Mouse (Mus musculus) erythroid progenitor cell, adult 5-6 weeks (primary cell): ENCODE results near the gene Slc23a2. TPM values are rescaled to one million over a fixed set of nuclear protein-coding genes. Genes with fewer than 3 reads are reported as not detected.

Experiments used
- ATAC-seq: replicated peaks from 2 replicates; pipeline ENCODE4 v1.8.0; 2016; ENCODE audit warnings: moderate number of reproducible peaks, mild to moderate bottlenecking, moderate TSS enrichment, inconsistent platforms; ENCODE audit not compliant: poor library complexity, low FRiP score, severe bottlenecking
- total RNA-seq, 2 experiments: library from RNA; stranded (forward) in 1 of 2; stranded (reverse) in 1 of 2; fragments of 150-400 nt in 1 of 2; fragments of 186-747, 209-891 nt in 1 of 2; gene quantifications; 2 replicates each; pipeline versions ENCODE4 v1.2.3 to v1.2.4; 2015 to 2017; ENCODE audit warnings: low replicate concordance in 2 of 2

Slc23a2 gene
- total RNA-seq, 2 experiments from 2014 or later = 0.53 to 2.9 TPM

GRCm38 (mm10) chr2:132135876-132136637 is 8.9 kb downstream of the Slc23a2 start:
- no peak for ATAC-seq

- no peak for ATAC-seq
Observed at GRCm38 (mm10) chr2:132134758-132135157, 10.2 kb downstream of the Slc23a2 start.

- no peak for ATAC-seq
Observed at GRCm38 (mm10) chr2:132133436-132133835, 11.5 kb downstream of the Slc23a2 start.

GRCm38 (mm10) chr2:132131266-132131665 is 13.6 kb downstream of the Slc23a2 start:
- ATAC-seq = 0 out of 2 replicates have a peak, but pooled peaks have one; percentile 46

GRCm38 (mm10) chr2:132129980-132130379 is 14.9 kb downstream of the Slc23a2 start:
- ATAC-seq = no peak

- ATAC-seq = no peak
Observed at GRCm38 (mm10) chr2:132129247-132129646, 15.7 kb downstream of the Slc23a2 start.

- ATAC-seq = no peak
Observed at GRCm38 (mm10) chr2:132127904-132128303, 17.0 kb downstream of the Slc23a2 start.

GRCm38 (mm10) chr2:132126292-132126691 is 18.6 kb downstream of the Slc23a2 start:
- no peak for ATAC-seq

GRCm38 (mm10) chr2:132123063-132123462 is 21.8 kb downstream of the Slc23a2 start:
- no peak for ATAC-seq

GRCm38 (mm10) chr2:132121050-132121449 is 23.9 kb downstream of the Slc23a2 start:
- ATAC-seq = no peak

- ATAC-seq = no peak
Observed at GRCm38 (mm10) chr2:132118646-132119045, 26.3 kb downstream of the Slc23a2 start.

- ATAC-seq = no peak
Observed at GRCm38 (mm10) chr2:132115936-132116335, 29.0 kb downstream of the Slc23a2 start.

- ATAC-seq = no peak
Observed at GRCm38 (mm10) chr2:132115344-132115743, 29.6 kb downstream of the Slc23a2 start.

GRCm38 (mm10) chr2:132113962-132114759 is 30.7 kb downstream of the Slc23a2 start:
- peak; percentile 49; the same call in 1 of the 2 replicates for ATAC-seq

- no peak for ATAC-seq
Observed at GRCm38 (mm10) chr2:132112319-132112718, 32.6 kb downstream of the Slc23a2 start.

GRCm38 (mm10) chr2:132111905-132112304 is 33.0 kb downstream of the Slc23a2 start:
- ATAC-seq = no peak

- ATAC-seq = 0 out of 2 replicates have a peak, but pooled peaks have one; percentile 25
Observed at GRCm38 (mm10) chr2:132111266-132111665, 33.6 kb downstream of the Slc23a2 start.

GRCm38 (mm10) chr2:132110702-132111101 is 34.2 kb downstream of the Slc23a2 start:
- ATAC-seq = no peak

- ATAC-seq = no peak
Observed at GRCm38 (mm10) chr2:132108988-132109387, 35.9 kb downstream of the Slc23a2 start.

- ATAC-seq = no peak
Observed at GRCm38 (mm10) chr2:132107611-132108010, 37.3 kb downstream of the Slc23a2 start.

- no peak for ATAC-seq
Observed at GRCm38 (mm10) chr2:132106069-132106468, 38.8 kb downstream of the Slc23a2 start.
